Mouse (Mus musculus): ENCODE data around the gene Sft2d2. TPM values are rescaled to one million over a fixed set of nuclear protein-coding genes. Genes with fewer than 3 reads are reported as not detected.

Gene Sft2d2
- polyA plus RNA-seq, 2 experiments: 21.1 to 26.9 TPM

DNA sequence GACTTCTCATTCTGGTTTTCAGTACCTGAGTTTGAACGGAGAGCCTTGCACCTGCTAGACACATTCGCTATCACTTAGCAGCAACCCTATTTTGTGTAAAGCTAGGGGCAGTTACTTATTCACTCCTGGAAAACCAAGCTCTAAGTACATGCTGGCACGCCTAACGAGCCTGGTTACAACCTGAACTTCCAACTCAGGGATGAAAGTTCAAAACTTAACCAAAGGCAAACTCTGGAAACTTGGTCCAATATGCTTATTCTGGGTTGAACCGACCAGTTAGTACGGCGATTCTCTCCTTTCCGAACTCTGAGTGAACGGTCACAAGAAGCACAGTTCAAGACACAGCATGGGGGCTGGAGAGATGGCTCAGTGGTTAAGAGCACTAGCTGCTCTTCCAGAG is 35.3 kb upstream of the Sft2d2 start:
- 92% methylated on average over 9 of the region's 9 CpGs for WGBS
- H3K9me3 ChIP-seq (ENCODE audit: control insufficient read depth, low read length): no peaks in the 10 kb centered on the region
- H3K4me3 ChIP-seq (replicated peaks; ENCODE audit: low read length): no peak overlapping the region
- DNase-seq (ENCODE audit: low spot score) (no peak), ATAC-seq (ENCODE audit: low FRiP score, low read depth) (no peak)
- H3K27me3 ChIP-seq (ENCODE audit: control insufficient read depth, insufficient read depth, low read length): no peaks in the 10 kb centered on the region
- no peak for TF ChIP-seq POLR2A (IDR thresholded peaks at IDR 0.05; ENCODE audit: borderline replicate concordance, extremely low read depth, insufficient read depth, insufficient read length)
- H3K36me3 ChIP-seq (ENCODE audit: control insufficient read depth, insufficient read depth, low read length): peaks cover 23% of the 10 kb centered on the region
- no peak overlapping the region for H3K9ac ChIP-seq (ENCODE audit: low read depth, low read length, severe bottlenecking)
- no peak overlapping the region for H3K27ac ChIP-seq (replicated peaks; ENCODE audit: low read depth, low read length)
- H3K4me1 ChIP-seq (ENCODE audit: control insufficient read depth, insufficient read depth, low read length): no peaks in the 10 kb centered on the region
- H3K4me2 ChIP-seq (replicated peaks; ENCODE audit: low read depth, low read length, severe bottlenecking): no peak overlapping the region

DNA sequence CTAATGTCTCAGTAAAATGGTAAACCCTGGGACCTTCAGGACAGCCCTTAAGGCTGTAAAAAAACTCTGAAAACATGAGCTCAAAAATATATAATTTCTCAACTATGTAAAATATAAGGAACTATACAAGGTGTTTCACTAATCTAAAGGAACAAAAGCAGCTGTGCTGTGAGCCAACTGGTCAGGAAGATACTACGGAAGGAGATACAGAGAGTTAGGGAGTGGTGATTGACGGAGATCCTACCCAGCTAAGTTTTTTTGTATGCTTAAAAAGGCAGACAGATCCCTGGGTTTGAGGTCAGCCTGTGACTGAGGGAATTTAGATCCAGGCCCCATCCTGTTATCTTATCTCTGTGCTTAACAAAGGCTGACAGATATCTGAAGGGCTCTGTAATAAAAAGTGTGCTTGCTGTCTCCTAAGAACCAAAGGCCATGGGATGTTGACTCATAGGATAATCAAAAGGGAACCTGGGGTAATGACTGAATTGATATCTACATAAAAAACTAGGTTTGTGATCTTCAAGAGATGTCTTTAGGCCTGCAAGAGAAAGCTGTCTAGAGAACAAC is 22.9 kb upstream of the Sft2d2 start:
- Histone ChIP-seq H3K4me1 (ENCODE audit: control insufficient read depth, insufficient read depth, low read length) (no peaks in the 10 kb centered on the region), H3K9ac (ENCODE audit: low read depth, low read length, severe bottlenecking) (no peak overlapping the region), H3K9me3 (ENCODE audit: control insufficient read depth, low read length) (no peaks in the 10 kb centered on the region), H3K36me3 (ENCODE audit: control insufficient read depth, insufficient read depth, low read length) (peaks cover 69% of the 10 kb centered on the region), H3K4me2 (replicated peaks; ENCODE audit: low read depth, low read length, severe bottlenecking) (no peak overlapping the region), H3K4me3 (replicated peaks; ENCODE audit: low read length) (no peak overlapping the region), H3K27me3 (ENCODE audit: control insufficient read depth, insufficient read depth, low read length) (no peaks in the 10 kb centered on the region), H3K27ac (replicated peaks; ENCODE audit: low read depth, low read length) (no peak overlapping the region)
- DNase-seq (ENCODE audit: low spot score) (no peak), ATAC-seq (ENCODE audit: low FRiP score, low read depth) (no peak)
- TF ChIP-seq POLR2A (IDR thresholded peaks at IDR 0.05; ENCODE audit: borderline replicate concordance, extremely low read depth, insufficient read depth, insufficient read length): no peak
- 75% methylated on average over 2 of the region's 2 CpGs for WGBS

- H3K4me1 ChIP-seq (ENCODE audit: control insufficient read depth, insufficient read depth, low read length): no peaks in the 10 kb centered on the region
- H3K36me3 ChIP-seq (ENCODE audit: control insufficient read depth, insufficient read depth, low read length): peaks cover 60% of the 10 kb centered on the region
Observed at GRCm38 (mm10) chr1:165215831-165216230, 21.6 kb upstream of the Sft2d2 start.

DNA sequence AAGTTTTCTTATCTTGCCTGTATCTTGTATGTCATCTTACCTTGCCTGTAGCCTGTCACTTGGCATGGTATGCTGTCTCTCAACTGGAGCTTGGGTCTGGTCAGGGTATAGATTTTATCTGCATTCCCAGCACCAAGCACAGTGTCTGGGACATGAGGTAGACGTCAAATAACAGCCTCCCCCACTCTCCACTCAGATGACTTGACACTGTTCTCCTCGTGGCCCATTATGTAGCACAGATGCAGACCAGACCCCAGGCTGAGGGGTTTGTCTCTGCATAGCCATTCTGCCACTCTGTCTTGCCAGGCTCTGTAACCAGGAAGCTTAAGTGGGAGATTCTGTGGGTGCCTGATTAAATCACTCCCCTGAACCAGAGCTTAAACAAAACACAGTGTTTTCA is 11.4 kb upstream of the Sft2d2 start:
- no peak for TF ChIP-seq POLR2A (IDR thresholded peaks at IDR 0.05; ENCODE audit: borderline replicate concordance, extremely low read depth, insufficient read depth, insufficient read length)
- Histone ChIP-seq H3K27ac (replicated peaks; ENCODE audit: low read depth, low read length) (no peak overlapping the region), H3K36me3 (ENCODE audit: control insufficient read depth, insufficient read depth, low read length) (no peaks in the 10 kb centered on the region), H3K9ac (ENCODE audit: low read depth, low read length, severe bottlenecking) (no peak overlapping the region), H3K9me3 (ENCODE audit: control insufficient read depth, low read length) (no peaks in the 10 kb centered on the region), H3K4me2 (replicated peaks; ENCODE audit: low read depth, low read length, severe bottlenecking) (no peak overlapping the region), H3K4me1 (ENCODE audit: control insufficient read depth, insufficient read depth, low read length) (no peaks in the 10 kb centered on the region), H3K4me3 (replicated peaks; ENCODE audit: low read length) (no peak overlapping the region), H3K27me3 (ENCODE audit: control insufficient read depth, insufficient read depth, low read length) (no peaks in the 10 kb centered on the region)
- WGBS: 15% methylated on average over 2 of the region's 2 CpGs
- DNase-seq (ENCODE audit: low spot score): no peak
- no peak for ATAC-seq (ENCODE audit: low FRiP score, low read depth)

More at GRCm38 (mm10) chr1:165215831-165216230, 21.6 kb upstream of the Sft2d2 start:
- DNase-seq (ENCODE audit: low spot score) (no peak), ATAC-seq (ENCODE audit: low FRiP score, low read depth) (no peak)
- no peak for TF ChIP-seq POLR2A (IDR thresholded peaks at IDR 0.05; ENCODE audit: borderline replicate concordance, extremely low read depth, insufficient read depth, insufficient read length)
- WGBS: 83% methylated on average over 7 of the region's 7 CpGs
- H3K4me3 ChIP-seq (replicated peaks; ENCODE audit: low read length): no peak overlapping the region
- H3K27me3 ChIP-seq (ENCODE audit: control insufficient read depth, insufficient read depth, low read length): no peaks in the 10 kb centered on the region
- no peak overlapping the region for H3K27ac ChIP-seq (replicated peaks; ENCODE audit: low read depth, low read length)
- no peaks in the 10 kb centered on the region for H3K9me3 ChIP-seq (ENCODE audit: control insufficient read depth, low read length)
- H3K9ac ChIP-seq (ENCODE audit: low read depth, low read length, severe bottlenecking): no peak overlapping the region
- H3K4me2 ChIP-seq (replicated peaks; ENCODE audit: low read depth, low read length, severe bottlenecking): no peak overlapping the region

DNA sequence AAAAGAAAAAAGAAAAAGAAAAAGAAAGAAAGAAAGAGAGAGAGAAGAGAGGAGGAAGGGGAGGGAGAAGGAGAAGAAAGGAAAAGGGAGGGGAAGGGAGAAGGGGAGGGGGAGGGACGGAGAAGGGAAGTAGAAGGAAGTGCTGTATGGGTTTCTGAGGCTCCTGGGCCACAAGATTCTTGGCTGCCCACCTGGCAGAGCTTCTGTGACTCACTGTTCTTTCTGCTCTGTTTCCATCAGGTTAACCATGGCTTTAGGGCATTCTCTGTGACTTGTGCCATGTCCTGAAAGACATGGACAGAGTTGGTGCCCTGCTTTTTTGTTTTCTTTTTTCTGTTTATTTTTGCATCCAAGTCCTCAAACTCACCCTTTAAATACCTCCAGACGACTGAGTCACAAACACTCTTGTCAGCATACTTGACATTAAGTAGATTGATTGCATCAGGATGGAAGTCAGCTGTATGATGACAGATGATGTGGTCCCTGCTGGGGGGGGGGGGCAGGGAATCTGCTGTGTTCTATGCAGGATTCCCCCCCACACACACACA is 9.3 kb upstream of the Sft2d2 start:
- H3K4me3 ChIP-seq (replicated peaks; ENCODE audit: low read length): no peak overlapping the region
- DNase-seq (ENCODE audit: low spot score) (no peak), ATAC-seq (ENCODE audit: low FRiP score, low read depth) (no peak)
- H3K9ac ChIP-seq (ENCODE audit: low read depth, low read length, severe bottlenecking): no peak overlapping the region
- no peaks in the 10 kb centered on the region for H3K36me3 ChIP-seq (ENCODE audit: control insufficient read depth, insufficient read depth, low read length)
- no peak overlapping the region for H3K4me2 ChIP-seq (replicated peaks; ENCODE audit: low read depth, low read length, severe bottlenecking)
- no peaks in the 10 kb centered on the region for H3K27me3 ChIP-seq (ENCODE audit: control insufficient read depth, insufficient read depth, low read length)
- TF ChIP-seq POLR2A (IDR thresholded peaks at IDR 0.05; ENCODE audit: borderline replicate concordance, extremely low read depth, insufficient read depth, insufficient read length): no peak
- H3K9me3 ChIP-seq (ENCODE audit: control insufficient read depth, low read length): no peaks in the 10 kb centered on the region
- H3K27ac ChIP-seq (replicated peaks; ENCODE audit: low read depth, low read length): no peak overlapping the region
- 39% methylated on average over 2 of the region's 2 CpGs for WGBS
- no peaks in the 10 kb centered on the region for H3K4me1 ChIP-seq (ENCODE audit: control insufficient read depth, insufficient read depth, low read length)
